ENCODE assay signal across 18 mouse cellular contexts in genomic region chr19:28580499-28580898, GRCm38 (mm10).
DNase-seq lines count a peak whose midpoint lies in the region; ATAC-seq and TF ChIP-seq lines count a peak whose summit lies in the region.
"Had no signal": no experiment of that assay in that cellular context is flagged by ENCODE, and none has a peak within 500 bp of the region (broad histone marks: within the 10 kb centered on the region; RNA-seq: fewer than 3 reads in every experiment).

No protein-coding gene starts in this region.

- H3K36me3 ChIP-seq in lung, postnatal 0 days (ENCODE audit: insufficient read depth, low read length): no peaks in the 10 kb centered on the region
- H3K36me3 ChIP-seq: embryonic facial prominence, embryonic 13.5 days; midbrain, embryonic 13.5 days had no signal

- H3K9ac ChIP-seq in lung, postnatal 0 days (replicated peaks; ENCODE audit: low read depth): no peak overlapping the region
- H3K9ac ChIP-seq: embryonic facial prominence, embryonic 13.5 days; liver, postnatal 0 days; midbrain, embryonic 13.5 days had no signal

- no peak for TF ChIP-seq EP300 in lung, postnatal 0 days (IDR thresholded peaks at IDR 0.05)

- no peak overlapping the region for H3K27ac ChIP-seq in lung, postnatal 0 days (ENCODE audit: low read length)
- H3K27ac ChIP-seq: embryonic facial prominence, embryonic 13.5 days; hindbrain, postnatal 0 days had no signal

- no peaks in the 10 kb centered on the region for H3K4me1 ChIP-seq in lung, postnatal 0 days (ENCODE audit: insufficient read depth, low read depth, low read length)

- TF ChIP-seq CTCF in lung, postnatal 0 days (IDR thresholded peaks at IDR 0.05): no peak

- H3K4me2 ChIP-seq in lung, postnatal 0 days (replicated peaks; ENCODE audit: low read depth, low read length): no peak overlapping the region
- H3K4me2 ChIP-seq: embryonic facial prominence, embryonic 13.5 days had no signal

- 70% methylated on average over 8 of the region's 8 CpGs for WGBS in lung, postnatal 0 days

- no peaks in the 10 kb centered on the region for H3K27me3 ChIP-seq in lung, postnatal 0 days (replicated peaks; ENCODE audit: insufficient read depth, low read length)
- H3K27me3 ChIP-seq: embryonic facial prominence, embryonic 13.5 days had no signal

- no peak overlapping the region for H3K4me3 ChIP-seq in lung, postnatal 0 days (ENCODE audit: low read depth, low read length)
- H3K4me3 ChIP-seq: embryonic facial prominence, embryonic 13.5 days; midbrain, embryonic 13.5 days had no signal

- intact Hi-C loops in left cerebral cortex, postnatal 4 days (cut with DNase I): no loop called here
- intact Hi-C loops in left cerebral cortex, postnatal 14 days (cut with DNase I): no loop called here

- H3K9me3 ChIP-seq in lung, postnatal 0 days (ENCODE audit: low read length): no peaks in the 10 kb centered on the region
- H3K9me3 ChIP-seq: embryonic facial prominence, embryonic 13.5 days; midbrain, embryonic 13.5 days had no signal

- DNase-seq in left cerebral cortex, adult 11 months (ENCODE audit: low spot score): peak; percentile 18
- DNase-seq in left cerebral cortex, postnatal 4 days: no peak
- DNase-seq in Muller cell, postnatal 12 days (ENCODE audit: inconsistent ontology term): peak; percentile 30
- DNase-seq in brain, adult 2 months (ENCODE audit: low read depth, low spot score): peak; percentile 76
- peak; percentile 33 to 46 for DNase-seq in left cerebral cortex, postnatal 14 days (ENCODE audit: low spot score in 2 of 2)
- no peak for DNase-seq in thymus, postnatal 25 days
- DNase-seq in lung, postnatal 0 days (ENCODE audit: low spot score): no peak
- DNase-seq: adrenal gland, postnatal 36 days; cerebellum, adult 9-11 months; heart, postnatal 4 days; kidney, adult 18-20 months; kidney, postnatal 10 days; liver; liver, postnatal 0 days; lung, postnatal 4 days had no signal

- no peak for ATAC-seq in lung, postnatal 0 days
- ATAC-seq: liver, postnatal 0 days had no signal

Comparison
In these comparisons a context has a peak if more than half of its experiments do, and no peak if none do; other contexts are left out.
1. DNase-seq: peak in left cerebral cortex, adult 11 months (single experiment), Muller cell, postnatal 12 days (single experiment), brain, adult 2 months (single experiment) and left cerebral cortex, postnatal 14 days (2 of 2); none in left cerebral cortex, postnatal 4 days (single experiment), thymus, postnatal 25 days (single experiment) and lung, postnatal 0 days (single experiment).